Mouse (Mus musculus) neural tube, embryonic 14.5 days (tissue): ENCODE measurements around the gene Gpi1. TPM values are rescaled to one million over a fixed set of nuclear protein-coding genes. Genes with fewer than 3 reads are reported as not detected.

Experiments
- ATAC-seq: fragments of 200-750 bp; cut with Nextera tagmentation; 2 replicates; pipeline ENCODE4 v1.8.0; 2017; ENCODE audit warnings: low read depth, mild to moderate bottlenecking, moderate TSS enrichment, moderate library complexity
- H3K27ac ChIP-seq: fragments of 300-500 bp; sonication (generic); 2 replicates; pipeline ENCODE4 v1.5.1; 2014; ENCODE audit warnings: low read depth, mild to moderate bottlenecking, control low read depth, low read length, moderate library complexity, mixed read lengths
- H3K27me3 ChIP-seq: fragments of 300-500 bp; sonication (generic); 2 replicates; pipeline ENCODE4 v1.6.1; 2014; ENCODE audit warnings: low read length; ENCODE audit not compliant: control insufficient read depth, insufficient read depth
- H3K36me3 ChIP-seq: fragments of 300-500 bp; sonication (generic); 2 replicates; pipeline ENCODE4 v1.6.1; 2014; ENCODE audit warnings: low read length, mixed read lengths; ENCODE audit not compliant: control insufficient read depth, insufficient read depth
- H3K4me1 ChIP-seq: fragments of 300-500 bp; sonication (generic); 2 replicates; pipeline ENCODE4 v1.6.1; 2014; ENCODE audit warnings: low read length; ENCODE audit not compliant: control insufficient read depth, insufficient read depth
- H3K4me2 ChIP-seq: fragments of 300-500 bp; sonication (generic); 2 replicates; pipeline ENCODE4 v1.6.1; 2014; ENCODE audit warnings: mild to moderate bottlenecking, low read depth, low read length, control low read depth
- H3K4me3 ChIP-seq: fragments of 300-500 bp; sonication (generic); 2 replicates; pipeline ENCODE4 v1.5.1; 2014; ENCODE audit warnings: low read depth, low read length, control low read depth, mixed read lengths
- H3K9ac ChIP-seq: fragments of 300-500 bp; sonication (generic); replicated peaks from 2 replicates; pipeline ENCODE4 v1.6.1; 2014; ENCODE audit warnings: low read depth, mild to moderate bottlenecking, control low read depth, low read length, mixed read lengths
- H3K9me3 ChIP-seq: fragments of 300-500 bp; sonication (generic); 2 replicates; pipeline ENCODE4 v1.6.1; 2016; ENCODE audit warnings: low read length; ENCODE audit not compliant: control insufficient read depth
- WGBS: fragments of 180-500 bp; shearing (Covaris S2); extraction: QIAGEN DNeasy Blood & Tissue Kit; methylation state at CpG from one replicate; pipeline ENCODE4 v1.1.7; 2014; 5-methylcytosine and 5-hydroxymethylcytosine counted together
- polyA plus RNA-seq: library from polyadenylated mRNA; unstranded; fragments of >200 nt; fragmentation: Nextera tagmentation; extraction: Ambion mirVana; gene quantifications from 2 replicates; pipeline ENCODE4 v1.2.1, GENCODE M21; 2014

Gene Gpi1
- polyA plus RNA-seq, 1 experiment from 2014 or later: 273 TPM

DNA sequence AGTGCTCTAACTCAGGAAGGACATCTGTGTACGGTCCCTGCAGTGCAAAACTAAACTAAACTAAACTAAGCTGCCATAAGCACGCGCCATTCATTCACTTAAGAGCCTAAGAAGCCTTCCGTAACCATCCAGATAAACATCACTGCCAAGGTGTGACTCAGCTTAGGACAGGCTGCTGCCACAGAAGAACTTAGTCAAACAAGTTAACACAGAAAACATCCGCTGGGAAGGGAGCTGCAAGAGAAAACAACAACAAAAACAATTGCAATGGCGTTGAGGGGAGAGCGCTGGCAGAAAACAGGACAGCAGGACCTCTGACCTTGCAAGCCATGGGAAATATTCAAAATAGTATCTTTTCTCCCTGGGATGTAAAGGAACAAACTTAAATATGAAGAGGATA, 65.5 kb downstream of the Gpi1 start:
- H3K27ac ChIP-seq: no peak overlapping the region
- H3K4me1 ChIP-seq: peaks cover 4% of the 10 kb centered on the region; the same call in 1 of the 2 replicates
- H3K4me2 ChIP-seq: no peak overlapping the region
- H3K27me3 ChIP-seq: 0 out of 2 replicates have a peak, but pooled peaks cover 2% of the 10 kb centered on the region
- H3K9ac ChIP-seq: no peak overlapping the region
- H3K9me3 ChIP-seq: no peaks in the 10 kb centered on the region
- peaks cover 40% of the 10 kb centered on the region for H3K36me3 ChIP-seq
- ATAC-seq: no peak
- no peak overlapping the region for H3K4me3 ChIP-seq
- 94% methylated on average over 7 of the region's 7 CpGs for WGBS

DNA sequence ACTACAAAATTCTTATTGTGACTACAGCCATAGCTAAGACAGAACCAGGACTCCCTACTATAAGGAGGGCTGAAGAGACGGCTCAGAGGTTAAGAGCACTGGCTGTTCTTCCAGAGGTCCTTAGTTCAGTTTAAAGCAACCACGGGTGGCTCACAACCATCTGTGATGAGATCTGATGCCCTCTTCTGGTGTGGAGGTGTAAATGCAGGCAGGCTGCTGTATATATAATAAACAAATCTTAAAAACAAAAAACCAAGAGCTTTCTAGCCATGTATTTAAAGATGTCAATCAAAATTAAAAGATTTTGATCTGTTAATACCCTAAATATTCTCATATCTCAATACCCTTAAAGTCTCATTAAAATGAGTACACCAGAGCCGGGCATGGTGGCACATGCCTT, 71.0 kb downstream of the Gpi1 start:
- H3K27me3 ChIP-seq: no peaks in the 10 kb centered on the region
- no peaks in the 10 kb centered on the region for H3K4me1 ChIP-seq
- 95% methylated on average over 3 of the region's 3 CpGs for WGBS
- no peak overlapping the region for H3K4me2 ChIP-seq
- no peak overlapping the region for H3K27ac ChIP-seq
- H3K36me3 ChIP-seq: peaks cover 85% of the 10 kb centered on the region
- no peaks in the 10 kb centered on the region for H3K9me3 ChIP-seq
- H3K4me3 ChIP-seq: no peak overlapping the region
- H3K9ac ChIP-seq: no peak overlapping the region
- ATAC-seq: no peak

DNA sequence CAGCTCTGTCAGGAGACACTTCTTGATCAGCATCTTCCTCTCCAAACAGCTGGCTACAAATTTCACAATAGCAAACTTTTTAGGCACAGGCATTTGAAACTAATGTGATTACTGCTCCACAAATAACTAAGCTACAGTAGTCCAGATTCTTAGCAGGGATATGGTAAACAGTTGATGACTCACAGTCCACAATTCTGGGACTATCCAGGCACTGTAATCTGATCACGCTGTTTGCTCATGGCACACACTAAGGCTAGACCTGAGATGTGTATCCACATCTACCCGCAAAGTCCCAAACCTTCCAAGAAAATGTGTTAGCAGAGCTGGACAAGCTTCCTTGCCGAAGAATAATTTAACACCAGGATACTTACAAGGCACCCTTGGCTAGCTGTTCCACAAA, 72.1 kb downstream of the Gpi1 start:
- no peaks in the 10 kb centered on the region for H3K9me3 ChIP-seq
- 98% methylated on average over 3 of the region's 3 CpGs for WGBS
- no peak for ATAC-seq
- no peak overlapping the region for H3K4me3 ChIP-seq
- no peak overlapping the region for H3K4me2 ChIP-seq
- H3K36me3 ChIP-seq: peaks cover 88% of the 10 kb centered on the region
- no peak overlapping the region for H3K9ac ChIP-seq
- H3K4me1 ChIP-seq: no peaks in the 10 kb centered on the region
- no peak overlapping the region for H3K27ac ChIP-seq
- no peaks in the 10 kb centered on the region for H3K27me3 ChIP-seq

Other genes with a start within 250 kb of the Gpi1 start
- gene Scgb2b27, start 216.4 kb downstream of the Gpi1 start, polyA plus RNA-seq: not detected in 2 replicates
- not detected in 2 replicates for gene Scgb1b27, start 208.9 kb downstream of the Gpi1 start, polyA plus RNA-seq
- gene Scgb1b30, start 134.9 kb downstream of the Gpi1 start, polyA plus RNA-seq: not detected in 2 replicates
- gene Wtip, start 97.1 kb downstream of the Gpi1 start, polyA plus RNA-seq: 2.9 and 4.1 TPM in 2 replicates
- gene Uba2, start 60.7 kb downstream of the Gpi1 start, polyA plus RNA-seq: 166 and 193 TPM in 2 replicates
- gene Pdcd2l, start 33.7 kb downstream of the Gpi1 start, polyA plus RNA-seq: 76.2 and 81.0 TPM in 2 replicates
- 0.85 TPM in 1 of 2 replicates, not detected in the other for gene Gm6096, start 20.7 kb upstream of the Gpi1 start, polyA plus RNA-seq
- 42.5 and 44.1 TPM in 2 replicates for gene 4931406P16Rik, start 83.2 kb upstream of the Gpi1 start, polyA plus RNA-seq
- gene Lsm14a, start 163.0 kb upstream of the Gpi1 start, polyA plus RNA-seq: 32.9 and 38.4 TPM in 2 replicates